Mouse (Mus musculus) liver, postnatal 0 days (tissue): ENCODE measurements around the gene Erf.

Source experiments
- CTCF ChIP-seq: sonication (generic); IDR thresholded peaks from 2 replicates; pipeline ENCODE4 v1.5.1; 2016; ENCODE audit warnings: antibody characterized with exemption, low read depth
- EP300 ChIP-seq: IDR thresholded peaks from 2 replicates; pipeline ENCODE4 v1.6.1; 2016; ENCODE audit warnings: antibody characterized with exemption, low read depth, mild to moderate bottlenecking

GRCm38 (mm10) chr7:25197384-25198018 is 53.1 kb downstream of the Erf start:
- TF ChIP-seq CTCF = no peak
- TF ChIP-seq EP300 = peak; percentile 55
